In genomic region chr4:108691469-108691868, GRCm38 (mm10) we compare ENCODE assay signal across 27 mouse cellular contexts. TPM values are rescaled to one million over a fixed set of nuclear protein-coding genes. Genes with fewer than 3 reads are reported as not detected.
DNase-seq lines count a peak whose midpoint lies in the region; ATAC-seq and TF ChIP-seq lines count a peak whose summit lies in the region.
"Had no signal": no experiment of that assay in that cellular context is flagged by ENCODE, and none has a peak within 500 bp of the region (broad histone marks: within the 10 kb centered on the region; RNA-seq: fewer than 3 reads in every experiment).

No protein-coding gene starts in this region.

- no peak overlapping the region for H3K4me3 ChIP-seq in MEL (ENCODE audit: control insufficient read depth in 1 of 2, insufficient read depth in 1 of 2, low read depth in 2 of 2, low read length in 2 of 2)
- H3K4me3 ChIP-seq: embryonic facial prominence, embryonic 10.5 days; embryonic facial prominence, embryonic 12.5 days; forebrain, embryonic 10.5 days; forebrain, embryonic 12.5 days had no signal

- no peak for TF ChIP-seq CTCF in MEL (IDR thresholded peaks at IDR 0.05 in 2 of 3, conservative IDR thresholded peaks at IDR 0.05 in 1 of 3; ENCODE audit: control insufficient read depth in 1 of 3, insufficient read depth in 1 of 3, low read depth in 2 of 3, low read length in 3 of 3, poor library complexity in 1 of 3, severe bottlenecking in 1 of 3)

- no peak for ATAC-seq in frontal cortex, adult (ENCODE audit: low TSS enrichment)
- no peak for ATAC-seq in inflammation-experienced regulatory T-cells, adult 6 months
- ATAC-seq: activated CD4-positive, CD25-positive, alpha-beta regulatory T cell, adult 4 months; CD4-positive, CD25-positive, alpha-beta regulatory T cell, adult 4 months; forebrain, embryonic 14.5 days; forebrain, embryonic 16.5 days; Patski had no signal

- no peaks in the 10 kb centered on the region for H3K79me2 ChIP-seq in MEL (ENCODE audit: control insufficient read depth, insufficient read depth, low read length, poor library complexity)

- no peak overlapping the region for H3K9ac ChIP-seq in MEL (ENCODE audit: control insufficient read depth, low read depth, low read length, poor library complexity, severe bottlenecking)
- H3K9ac ChIP-seq: embryonic facial prominence, embryonic 12.5 days; forebrain, embryonic 12.5 days had no signal

- TF ChIP-seq RAD21 in MEL (IDR thresholded peaks at IDR 0.05; ENCODE audit: low read depth, low read length): no peak

- no peaks in the 10 kb centered on the region; a peak in 1 of 4 replicates for H3K36me3 ChIP-seq in MEL (ENCODE audit: control insufficient read depth in 1 of 2, insufficient read depth in 2 of 2, low read length in 2 of 2)
- H3K36me3 ChIP-seq: G1E had no signal

- no peak for TF ChIP-seq EP300 in MEL (IDR thresholded peaks at IDR 0.05; ENCODE audit: low read depth in 1 of 2, low read length in 2 of 2)

- DNase-seq in 416B (ENCODE audit: low read depth) (peak; percentile 9), ES-CJ7 (ENCODE audit: low read depth, low spot score) (peak; percentile 7), MEL (ENCODE audit: low read depth, low spot score) (peak; percentile 35), R1 (ENCODE audit: low read depth, low spot score) (peak; percentile 13), adipocyte (ENCODE audit: low spot score) (no peak)
- DNase-seq in layer of hippocampus, adult 9-11 months: no peak
- DNase-seq: adrenal gland, adult 2 months; adrenal gland, postnatal 10 days; adrenal gland, postnatal 25 days; cerebellum, adult 11 months; cerebellum, adult 18-20 months; cerebellum, adult 8-10 months; cerebellum, adult 9-11 months; cerebellum, postnatal 14 days had no signal

- H3K27ac ChIP-seq in MEL (ENCODE audit: control insufficient read depth, low read depth, low read length): no peak overlapping the region
- H3K27ac ChIP-seq: embryonic facial prominence, embryonic 10.5 days; embryonic facial prominence, embryonic 12.5 days; forebrain, embryonic 10.5 days; forebrain, embryonic 12.5 days had no signal

- H3K4me1 ChIP-seq in MEL (ENCODE audit: control insufficient read depth in 1 of 2, insufficient read depth in 2 of 2, low read length in 2 of 2): no peaks in the 10 kb centered on the region
- H3K4me1 ChIP-seq: embryonic facial prominence, embryonic 10.5 days; embryonic facial prominence, embryonic 12.5 days; forebrain, embryonic 10.5 days; forebrain, embryonic 12.5 days had no signal

- no peak for TF ChIP-seq POLR2A in MEL (IDR thresholded peaks at IDR 0.05; ENCODE audit: control insufficient read depth in 1 of 2, insufficient read depth in 1 of 2, low read depth in 1 of 2, low read length in 2 of 2, poor library complexity in 1 of 2)

- no peaks in the 10 kb centered on the region for H3K9me3 ChIP-seq in MEL (replicated peaks; ENCODE audit: insufficient read depth, low read length)
- H3K9me3 ChIP-seq: embryonic facial prominence, embryonic 12.5 days; forebrain, embryonic 12.5 days; G1E had no signal

- H3K27me3 ChIP-seq in MEL (ENCODE audit: control insufficient read depth in 1 of 2, insufficient read depth in 2 of 2, low read length in 2 of 2): peaks cover 11 to 17% of the 10 kb centered on the region in 2 experiments
- H3K27me3 ChIP-seq: CH12.LX; embryonic facial prominence, embryonic 12.5 days; forebrain, embryonic 12.5 days; Patski had no signal

TF ChIP-seq in MEL, 35 proteins besides CTCF, POLR2A, EP300 and RAD21:
- TF ChIP-seq USF1 (IDR thresholded peaks at IDR 0.05; ENCODE audit: low read depth, low read length): peak; percentile 88
- no peak for TF ChIP-seq HCFC1 (IDR thresholded peaks at IDR 0.05; ENCODE audit: low read depth, low read length)
- no peak for TF ChIP-seq GABPA (IDR thresholded peaks at IDR 0.05; ENCODE audit: low read depth, low read length)
- TF ChIP-seq MAZ (IDR thresholded peaks at IDR 0.05; ENCODE audit: low read depth, low read length): no peak
- TF ChIP-seq USF2 (IDR thresholded peaks at IDR 0.05; ENCODE audit: borderline replicate concordance in 1 of 2, insufficient read depth in 1 of 2, low read depth in 1 of 2, low read length in 2 of 2): 0 out of 4 replicates have a peak, but pooled peaks of 1 of the 2 experiments have one; percentile 49

RNA-seq across cellular contexts. Expression of gene 3110021N24Rik, which starts 28.0 kb away (rescaled TPM):
- not detected in 2 replicates for total RNA-seq in MEL (2012; rRNA removed)
- not detected for polyA plus RNA-seq in MEL (2012; ENCODE audit: insufficient read depth in 1 of 2, insufficient read length in 2 of 2, low read depth in 1 of 2, low replicate concordance in 2 of 2, missing spikeins in 1 of 2)
- not detected for polyA plus RNA-seq in inflammation-experienced regulatory T-cells, adult 6 months (2017; shearing (Covaris generic))
- polyA plus RNA-seq: activated CD4-positive, CD25-positive, alpha-beta regulatory T cell, adult 4 months; CD4-positive, CD25-positive, alpha-beta regulatory T cell, adult 4 months; G1E had no signal

Comparison
In these comparisons a context has a peak if more than half of its experiments do, and no peak if none do; other contexts are left out.
1. DNase-seq: peak in 416B (single experiment), ES-CJ7 (single experiment), MEL (single experiment) and R1 (single experiment); none in layer of hippocampus, adult 9-11 months (single experiment) and adipocyte (single experiment).